Mouse (Mus musculus): Measurements from ENCODE around the gene Cmip.

- TF ChIP-seq POLR2A (IDR thresholded peaks at IDR 0.05; ENCODE audit: borderline replicate concordance, extremely low read depth, low read depth, low read length) (no peak), CTCF (IDR thresholded peaks at IDR 0.05; ENCODE audit: insufficient read depth, low read length) (no peak)
Measured at GRCm38 (mm10) chr8:117412232-117412631, 155.4 kb downstream of the Cmip start.
